Mouse (Mus musculus) intestine, embryonic 16.5 days (tissue): Measurements from ENCODE around the gene Ubac2. TPM values are rescaled to one million over a fixed set of nuclear protein-coding genes. Genes with fewer than 3 reads are reported as not detected.

Experiments used
- ATAC-seq: fragments of 200-750 bp; cut with Nextera tagmentation; 2 replicates; pipeline ENCODE4 v1.8.0; 2017; ENCODE audit warnings: moderate TSS enrichment, moderate library complexity
- H3K27ac ChIP-seq: fragments of 300-500 bp; sonication (generic); 2 replicates; pipeline ENCODE4 v1.5.1; 2014; ENCODE audit warnings: mild to moderate bottlenecking, low read length
- H3K27me3 ChIP-seq: fragments of 300-500 bp; sonication (generic); replicated peaks from 2 replicates; pipeline ENCODE4 v1.6.1; 2014; ENCODE audit warnings: low read length, control low read depth, mixed read lengths; ENCODE audit not compliant: control insufficient read depth, insufficient read depth
- H3K36me3 ChIP-seq: fragments of 300-500 bp; sonication (generic); 2 replicates; pipeline ENCODE4 v1.6.1; 2014; ENCODE audit warnings: low read length, control low read depth; ENCODE audit not compliant: control insufficient read depth, insufficient read depth
- H3K4me1 ChIP-seq: fragments of 300-500 bp; sonication (generic); 2 replicates; pipeline ENCODE4 v1.6.1; 2014; ENCODE audit warnings: low read length, control low read depth, mixed read lengths; ENCODE audit not compliant: control insufficient read depth, insufficient read depth
- H3K4me2 ChIP-seq: fragments of 300-500 bp; sonication (generic); 2 replicates; pipeline ENCODE4 v1.6.1; 2014; ENCODE audit warnings: low read depth, low read length, control low read depth
- H3K4me3 ChIP-seq: fragments of 300-500 bp; sonication (generic); 2 replicates; pipeline ENCODE4 v1.5.1; 2014; ENCODE audit warnings: mild to moderate bottlenecking, low read length
- H3K9ac ChIP-seq: fragments of 300-500 bp; sonication (generic); 2 replicates; pipeline ENCODE4 v1.6.1; 2014; ENCODE audit warnings: low read depth, low read length
- H3K9me3 ChIP-seq: fragments of 300-500 bp; sonication (generic); 2 replicates; pipeline ENCODE4 v1.6.1; 2016; ENCODE audit warnings: low read length, control low read depth; ENCODE audit not compliant: control insufficient read depth
- WGBS: fragments of 180-500 bp; shearing (Covaris S2); extraction: QIAGEN DNeasy Blood & Tissue Kit; methylation state at CpG from one replicate; pipeline ENCODE4 v1.1.7; 2014; 5-methylcytosine and 5-hydroxymethylcytosine counted together
- polyA plus RNA-seq: library from polyadenylated mRNA; unstranded; fragments of >200 nt; fragmentation: Nextera tagmentation; extraction: Ambion mirVana; gene quantifications from 2 replicates; pipeline ENCODE4 v1.2.1, GENCODE M21; 2015

The Ubac2 gene
- polyA plus RNA-seq, 1 experiment from 2014 or later, result 63.3 TPM

GRCm38 (mm10) chr14:121958751-121959537, 80.5 kb downstream of the Ubac2 start:
- Histone ChIP-seq H3K4me1 (peaks cover 18% of the 10 kb centered on the region), H3K9ac (no peak overlapping the region), H3K9me3 (no peaks in the 10 kb centered on the region), H3K4me2 (no peak overlapping the region), H3K27me3 (no peaks in the 10 kb centered on the region), H3K27ac (no peak overlapping the region), H3K36me3 (no peaks in the 10 kb centered on the region; the same call in 1 of the 2 replicates), H3K4me3 (no peak overlapping the region)
- whole genome bisulfite sequencing, result 49% methylated on average over 10 of the region's 10 CpGs
- peak; percentile 63 for ATAC-seq

GRCm38 (mm10) chr14:121959538-121959980, 81.1 kb downstream of the Ubac2 start:
- Histone ChIP-seq H3K4me1 (peaks cover 19% of the 10 kb centered on the region), H3K9me3 (no peaks in the 10 kb centered on the region), H3K27ac (no peak overlapping the region), H3K4me3 (no peak overlapping the region), H3K4me2 (no peak overlapping the region), H3K27me3 (no peaks in the 10 kb centered on the region), H3K9ac (no peak overlapping the region), H3K36me3 (no peaks in the 10 kb centered on the region)
- ATAC-seq, result no peak
- 88% methylated on average over 3 of the region's 3 CpGs for WGBS

- no peaks in the 10 kb centered on the region for H3K36me3 ChIP-seq
- H3K4me1 ChIP-seq, result peaks cover 21% of the 10 kb centered on the region
- no peak overlapping the region for H3K9ac ChIP-seq
- no peak overlapping the region for H3K27ac ChIP-seq
- H3K4me3 ChIP-seq, result no peak overlapping the region
- no peak overlapping the region for H3K4me2 ChIP-seq
- no peak for ATAC-seq
- no peaks in the 10 kb centered on the region for H3K27me3 ChIP-seq
- 81% methylated on average over 4 of the region's 4 CpGs for WGBS
- H3K9me3 ChIP-seq, result no peaks in the 10 kb centered on the region
Observed at GRCm38 (mm10) chr14:121960031-121960430, 81.6 kb downstream of the Ubac2 start.

- Histone ChIP-seq H3K9ac (no peak overlapping the region), H3K4me3 (no peak overlapping the region), H3K27me3 (no peaks in the 10 kb centered on the region), H3K36me3 (no peaks in the 10 kb centered on the region), H3K4me1 (peaks cover 22% of the 10 kb centered on the region), H3K4me2 (no peak overlapping the region), H3K27ac (no peak overlapping the region), H3K9me3 (no peaks in the 10 kb centered on the region)
- 74% methylated on average over 2 of the region's 2 CpGs for WGBS
- ATAC-seq, result no peak
Observed at GRCm38 (mm10) chr14:121960531-121960930, 82.1 kb downstream of the Ubac2 start.

GRCm38 (mm10) chr14:121960997-121961396, 82.6 kb downstream of the Ubac2 start:
- WGBS, result 41% methylated on average over 6 of the region's 6 CpGs
- H3K4me2 ChIP-seq, result no peak overlapping the region
- ATAC-seq, result no peak
- peaks cover 22% of the 10 kb centered on the region for H3K4me1 ChIP-seq
- no peak overlapping the region; the same call in 1 of the 2 replicates for H3K9ac ChIP-seq
- no peaks in the 10 kb centered on the region for H3K27me3 ChIP-seq
- H3K9me3 ChIP-seq, result no peaks in the 10 kb centered on the region
- no peak overlapping the region for H3K4me3 ChIP-seq
- H3K36me3 ChIP-seq, result no peaks in the 10 kb centered on the region
- H3K27ac ChIP-seq, result no peak overlapping the region

- H3K4me3 ChIP-seq, result no peak overlapping the region
- 60% methylated on average over 12 of the region's 12 CpGs for WGBS
- H3K36me3 ChIP-seq, result no peaks in the 10 kb centered on the region
- H3K27me3 ChIP-seq, result no peaks in the 10 kb centered on the region
- no peak for ATAC-seq
- no peaks in the 10 kb centered on the region for H3K9me3 ChIP-seq
- H3K4me1 ChIP-seq, result peaks cover 23% of the 10 kb centered on the region
- H3K9ac ChIP-seq, result no peak overlapping the region; the same call in 1 of the 2 replicates
- H3K27ac ChIP-seq, result 0 out of 2 replicates have a peak overlapping the region, but pooled peaks have one; percentile 45
- no peak overlapping the region; the same call in 1 of the 2 replicates for H3K4me2 ChIP-seq
Observed at GRCm38 (mm10) chr14:121961496-121962127, 83.2 kb downstream of the Ubac2 start.

GRCm38 (mm10) chr14:121962128-121962890, 83.9 kb downstream of the Ubac2 start:
- no peaks in the 10 kb centered on the region for H3K27me3 ChIP-seq
- 65% methylated on average over 14 of the region's 14 CpGs for WGBS
- peak overlapping the region; percentile 45; the same call in 1 of the 2 replicates for H3K27ac ChIP-seq
- no peaks in the 10 kb centered on the region for H3K9me3 ChIP-seq
- no peak overlapping the region for H3K4me3 ChIP-seq
- no peak for ATAC-seq
- peak overlapping the region; percentile 7; the same call in 1 of the 2 replicates for H3K4me2 ChIP-seq
- no peak overlapping the region for H3K9ac ChIP-seq
- H3K4me1 ChIP-seq, result peaks cover 28% of the 10 kb centered on the region
- no peaks in the 10 kb centered on the region for H3K36me3 ChIP-seq

- H3K9me3 ChIP-seq, result no peaks in the 10 kb centered on the region
- 50% methylated on average over 9 of the region's 9 CpGs for WGBS
- peak overlapping the region; percentile 27 for H3K4me3 ChIP-seq
- peak overlapping the region; percentile 32; the same call in 1 of the 2 replicates for H3K9ac ChIP-seq
- no peaks in the 10 kb centered on the region for H3K27me3 ChIP-seq
- H3K36me3 ChIP-seq, result no peaks in the 10 kb centered on the region
- H3K4me2 ChIP-seq, result peak overlapping the region; percentile 33
- ATAC-seq, result peak; percentile 52
- H3K27ac ChIP-seq, result peak overlapping the region; percentile 37; the same call in 1 of the 2 replicates
- H3K4me1 ChIP-seq, result peaks cover 32% of the 10 kb centered on the region
Observed at GRCm38 (mm10) chr14:121963251-121963941, 85.0 kb downstream of the Ubac2 start.
